Mouse (Mus musculus) testis, adult 2 months (tissue): ENCODE measurements around the gene Prss27.

Experiments used
- CTCF ChIP-seq: fragments of 200-500 bp; IDR thresholded peaks from 2 replicates; pipeline ENCODE4 v1.5.1; 2012; ENCODE audit warnings: low read depth, mild to moderate bottlenecking, inconsistent platforms, low read length, moderate library complexity; ENCODE audit not compliant: control insufficient read depth, insufficient read depth, insufficient replicate concordance
- POLR2A ChIP-seq: fragments of 200-500 bp; IDR thresholded peaks from 2 replicates; pipeline ENCODE4 v1.6.1; 2012; ENCODE audit warnings: low read depth, mild to moderate bottlenecking, inconsistent platforms, low read length, moderate library complexity; ENCODE audit not compliant: control insufficient read depth

DNA sequence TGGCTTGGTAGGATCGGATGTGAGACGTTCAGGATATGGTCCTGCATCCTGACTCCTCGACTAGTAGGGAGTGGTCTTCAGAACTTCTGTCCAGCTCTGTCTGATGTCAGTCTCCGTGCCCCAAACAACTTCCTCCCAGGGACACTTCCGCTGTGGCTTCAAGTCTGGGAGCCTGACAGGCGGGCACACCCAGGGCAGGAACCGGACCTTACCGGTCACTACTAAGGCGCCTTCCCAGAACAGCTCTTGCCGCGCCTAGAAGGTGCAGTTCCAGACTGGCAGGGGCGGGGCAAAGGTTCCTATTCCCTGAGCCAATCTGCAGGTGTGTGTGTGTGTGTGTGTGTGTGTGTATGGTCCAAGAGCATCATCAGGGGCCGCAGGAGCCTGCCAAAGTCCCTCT, 584 bp upstream of the Prss27 start:
- TF ChIP-seq POLR2A (no peak), CTCF (no peak)
